Mouse (Mus musculus): ENCODE data around the gene Mafg. TPM values are rescaled to one million over a fixed set of nuclear protein-coding genes. Genes with fewer than 3 reads are reported as not detected.
A peak's percentile ranks its signal among the peaks of the same experiment; 100 is the strongest.

The Mafg gene
- polyA plus RNA-seq, 1 experiment from 2014 or later: 37.5 TPM

DNA sequence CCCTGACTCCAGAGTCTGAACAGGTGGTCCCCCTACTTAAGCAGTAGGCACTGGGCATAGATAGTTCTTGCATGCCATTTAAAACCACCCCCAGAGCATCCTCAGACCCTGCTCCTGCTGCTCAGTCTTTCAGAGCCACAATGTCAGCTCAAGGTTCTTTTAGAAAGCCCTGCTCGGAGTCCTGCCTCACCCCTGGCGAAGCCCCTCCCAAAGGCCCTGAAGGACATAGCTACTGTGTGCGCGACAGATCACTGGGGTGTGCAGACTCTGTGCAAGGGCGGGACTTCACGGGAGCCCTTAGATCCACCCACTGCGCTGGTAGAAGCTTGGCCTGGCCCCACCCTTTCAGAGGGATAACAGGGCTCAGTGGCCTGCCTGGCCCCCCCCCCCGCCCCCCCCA, 24.1 kb downstream of the Mafg start:
- H3K4me3 ChIP-seq (ENCODE audit: low read depth, low read length): no peak overlapping the region
- H3K9ac ChIP-seq (ENCODE audit: low read depth, low read length): peak overlapping the region; percentile 38; the same call in 1 of the 2 replicates
- 44% methylated on average over 7 of the region's 8 CpGs for WGBS
- H3K36me3 ChIP-seq (ENCODE audit: control insufficient read depth, insufficient read depth, low read length): peaks cover 31% of the 10 kb centered on the region; the same call in 1 of the 2 replicates
- H3K27me3 ChIP-seq (ENCODE audit: control insufficient read depth, insufficient read depth, low read depth, low read length): no peaks in the 10 kb centered on the region; the same call in 1 of the 2 replicates
- peaks cover 6% of the 10 kb centered on the region; the same call in 1 of the 2 replicates for H3K4me1 ChIP-seq (ENCODE audit: control insufficient read depth, insufficient read depth, low read length)
- H3K9me3 ChIP-seq (replicated peaks; ENCODE audit: control insufficient read depth, low read length, poor library complexity, severe bottlenecking): no peaks in the 10 kb centered on the region
- no peak overlapping the region for H3K4me2 ChIP-seq (ENCODE audit: low read length)
- 0 out of 2 replicates have a peak, but pooled peaks have one; percentile 36 for ATAC-seq
- no peak overlapping the region for H3K27ac ChIP-seq (ENCODE audit: low read length)

DNA sequence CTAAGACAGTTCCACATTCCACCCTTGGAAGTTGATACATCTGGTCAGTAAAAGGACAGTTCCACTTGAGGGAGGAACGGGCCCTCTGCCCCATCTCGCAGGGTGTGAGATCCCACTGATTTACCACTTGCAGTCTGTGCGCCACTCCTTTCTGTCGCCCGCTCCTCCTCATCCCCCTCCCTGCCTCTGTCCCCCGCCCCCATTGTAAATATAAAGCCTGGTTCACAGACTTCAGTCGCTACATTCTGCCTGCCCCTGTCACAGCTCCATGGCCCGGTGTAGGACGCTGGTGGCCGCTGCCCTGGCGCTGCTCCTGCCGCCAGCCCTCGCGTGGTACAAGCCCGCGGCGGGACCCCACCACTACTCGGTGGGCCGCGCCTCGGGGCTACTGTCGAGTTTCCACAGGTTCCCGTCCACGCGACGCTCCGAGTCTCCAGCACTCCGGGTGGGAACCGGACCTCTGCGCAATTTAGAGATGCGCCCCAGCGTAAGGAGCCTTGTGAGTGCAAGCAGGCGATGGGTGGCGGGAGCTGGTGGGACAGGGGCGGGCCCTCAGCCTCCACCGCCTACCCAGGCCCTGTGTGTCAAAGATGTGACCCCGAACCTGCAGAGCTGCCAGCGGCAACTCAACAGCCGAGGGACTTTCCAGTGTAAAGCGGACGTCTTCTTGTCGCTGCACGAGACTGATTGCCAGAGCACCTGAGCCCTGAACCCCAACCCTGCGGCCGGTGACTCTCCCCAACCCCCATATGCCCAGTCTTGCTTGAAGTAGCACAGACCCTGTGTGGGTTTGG, 25.0 kb downstream of the Mafg start, which contains the start of gene Npb:
TSS of gene Npb (plus strand) at position 237 of the 794 bp plus-strand sequence.
- Histone ChIP-seq H3K4me2 (ENCODE audit: low read length) (peak within 1 kb of the TSS; percentile 30; the same call in 1 of the 2 replicates), H3K4me1 (ENCODE audit: control insufficient read depth, insufficient read depth, low read length) (peaks cover 6% of the 10 kb centered on the region; the same call in 1 of the 2 replicates), H3K27me3 (ENCODE audit: control insufficient read depth, insufficient read depth, low read depth, low read length) (no peaks in the 10 kb centered on the region; the same call in 1 of the 2 replicates), H3K9ac (ENCODE audit: low read depth, low read length) (peak within 1 kb of the TSS; percentile 38; the same call in 1 of the 2 replicates), H3K4me3 (ENCODE audit: low read depth, low read length) (0 out of 2 replicates have a peak within 1 kb of the TSS, but pooled peaks have one; percentile 5), H3K27ac (ENCODE audit: low read length) (no peak within 1 kb of the TSS), H3K36me3 (ENCODE audit: control insufficient read depth, insufficient read depth, low read length) (peaks cover 30% of the 10 kb centered on the region; the same call in 1 of the 2 replicates), H3K9me3 (replicated peaks; ENCODE audit: control insufficient read depth, low read length, poor library complexity, severe bottlenecking) (no peaks in the 10 kb centered on the region)
- no peak for ATAC-seq
- 7% methylated on average over 45 of the region's 45 CpGs for WGBS

DNA sequence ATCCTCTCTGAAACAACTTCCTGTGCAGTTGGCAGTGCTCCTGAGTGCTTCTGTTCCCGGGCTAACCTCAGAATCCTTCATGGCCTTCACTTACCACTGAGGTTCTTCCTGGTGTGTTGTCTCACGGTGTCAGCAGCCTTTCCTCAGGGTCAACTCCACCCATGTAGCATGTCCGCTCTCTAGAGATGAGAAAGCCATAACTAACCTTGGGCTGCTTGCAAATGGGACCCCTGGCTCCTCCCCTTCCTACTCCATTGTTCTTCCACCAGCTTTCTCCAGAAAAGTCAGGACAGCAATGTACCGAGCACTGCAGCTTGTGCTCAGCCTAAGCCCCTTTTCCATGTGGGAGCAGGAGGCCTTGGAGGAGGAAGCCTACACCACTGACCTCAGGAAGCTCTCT, 26.6 kb downstream of the Mafg start:
- Histone ChIP-seq H3K9ac (ENCODE audit: low read depth, low read length) (no peak overlapping the region), H3K36me3 (ENCODE audit: control insufficient read depth, insufficient read depth, low read length) (peaks cover 22% of the 10 kb centered on the region; the same call in 1 of the 2 replicates), H3K27ac (ENCODE audit: low read length) (no peak overlapping the region), H3K9me3 (replicated peaks; ENCODE audit: control insufficient read depth, low read length, poor library complexity, severe bottlenecking) (no peaks in the 10 kb centered on the region), H3K4me3 (ENCODE audit: low read depth, low read length) (no peak overlapping the region), H3K27me3 (ENCODE audit: control insufficient read depth, insufficient read depth, low read depth, low read length) (no peaks in the 10 kb centered on the region; the same call in 1 of the 2 replicates), H3K4me2 (ENCODE audit: low read length) (no peak overlapping the region), H3K4me1 (ENCODE audit: control insufficient read depth, insufficient read depth, low read length) (peaks cover 6% of the 10 kb centered on the region; the same call in 1 of the 2 replicates)
- ATAC-seq: no peak
- 84% methylated on average over 4 of the region's 4 CpGs for WGBS

DNA sequence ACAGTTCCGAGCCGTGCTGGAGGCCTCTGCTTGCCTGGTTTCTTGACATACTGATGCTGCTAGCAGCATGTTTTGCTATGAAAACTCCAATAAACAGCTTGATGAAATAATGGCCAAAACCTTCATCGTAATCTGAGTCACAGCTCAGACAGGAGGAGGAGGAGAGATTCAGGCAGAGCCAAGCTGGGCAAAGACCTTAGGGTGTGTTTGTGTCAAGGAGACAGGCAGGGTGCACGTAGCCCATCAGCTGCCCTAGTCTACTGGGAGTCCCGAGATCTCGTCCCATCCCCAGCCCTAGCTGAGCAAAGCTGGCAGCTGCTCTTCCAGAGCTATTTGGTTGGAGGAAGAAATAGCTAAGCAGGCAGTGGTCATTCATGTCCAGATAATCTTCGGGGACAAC, 27.7 kb downstream of the Mafg start:
- 88% methylated on average over 7 of the region's 7 CpGs for WGBS
- no peak for ATAC-seq
- Histone ChIP-seq H3K4me2 (ENCODE audit: low read length) (no peak overlapping the region), H3K27ac (ENCODE audit: low read length) (no peak overlapping the region), H3K36me3 (ENCODE audit: control insufficient read depth, insufficient read depth, low read length) (peaks cover 17% of the 10 kb centered on the region), H3K9ac (ENCODE audit: low read depth, low read length) (no peak overlapping the region), H3K4me3 (ENCODE audit: low read depth, low read length) (no peak overlapping the region), H3K27me3 (ENCODE audit: control insufficient read depth, insufficient read depth, low read depth, low read length) (no peaks in the 10 kb centered on the region; the same call in 1 of the 2 replicates), H3K4me1 (ENCODE audit: control insufficient read depth, insufficient read depth, low read length) (peaks cover 6% of the 10 kb centered on the region; the same call in 1 of the 2 replicates), H3K9me3 (replicated peaks; ENCODE audit: control insufficient read depth, low read length, poor library complexity, severe bottlenecking) (no peaks in the 10 kb centered on the region)

DNA sequence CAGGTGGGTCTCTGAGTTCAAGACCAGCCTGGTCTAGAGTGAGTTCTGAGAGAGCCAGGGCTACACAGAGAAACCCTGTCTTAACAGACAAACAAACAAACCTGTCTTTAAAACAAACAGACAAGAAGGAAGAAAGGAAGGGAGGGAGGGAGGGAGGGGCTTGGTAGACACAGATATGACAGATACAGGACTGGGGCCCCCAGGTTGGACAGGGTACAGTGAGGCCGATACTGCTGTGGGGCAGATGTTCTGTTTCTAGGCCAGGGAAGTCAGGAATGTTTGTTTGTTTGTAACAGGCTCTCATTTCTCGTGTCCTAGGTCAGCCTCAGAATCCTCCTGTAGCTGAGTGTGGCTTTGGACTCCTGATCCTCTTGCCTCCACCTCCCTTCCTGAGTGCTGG, 29.9 kb downstream of the Mafg start:
- Histone ChIP-seq H3K27me3 (ENCODE audit: control insufficient read depth, insufficient read depth, low read depth, low read length) (no peaks in the 10 kb centered on the region), H3K36me3 (ENCODE audit: control insufficient read depth, insufficient read depth, low read length) (peaks cover 11% of the 10 kb centered on the region), H3K4me3 (ENCODE audit: low read depth, low read length) (no peak overlapping the region), H3K4me2 (ENCODE audit: low read length) (no peak overlapping the region), H3K9ac (ENCODE audit: low read depth, low read length) (no peak overlapping the region), H3K4me1 (ENCODE audit: control insufficient read depth, insufficient read depth, low read length) (peaks cover 10% of the 10 kb centered on the region), H3K27ac (ENCODE audit: low read length) (no peak overlapping the region), H3K9me3 (replicated peaks; ENCODE audit: control insufficient read depth, low read length, poor library complexity, severe bottlenecking) (no peaks in the 10 kb centered on the region)
- no peak for ATAC-seq
- WGBS: 85% methylated on average over 2 of the region's 2 CpGs

DNA sequence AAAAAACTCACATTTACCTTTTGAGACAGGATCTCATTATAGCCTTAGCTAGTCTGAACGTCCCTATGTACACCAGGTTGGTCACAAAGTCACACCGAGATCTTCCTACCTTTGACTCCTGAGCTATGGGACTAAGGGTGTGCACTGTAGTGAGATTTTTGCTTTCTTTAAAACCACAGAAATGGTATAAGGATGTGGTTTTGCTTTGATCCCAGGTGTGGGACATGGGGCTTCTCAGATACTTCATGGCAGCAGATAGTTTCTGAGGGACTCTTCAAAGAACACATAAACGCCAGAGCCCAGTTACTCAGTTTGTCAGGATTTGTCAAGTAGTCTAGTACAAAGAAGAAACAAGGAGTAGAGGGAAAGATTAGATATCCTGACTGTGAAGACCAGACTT, 32.7 kb downstream of the Mafg start:
- Histone ChIP-seq H3K9ac (ENCODE audit: low read depth, low read length) (no peak overlapping the region), H3K27ac (ENCODE audit: low read length) (no peak overlapping the region), H3K27me3 (ENCODE audit: control insufficient read depth, insufficient read depth, low read depth, low read length) (no peaks in the 10 kb centered on the region), H3K4me2 (ENCODE audit: low read length) (no peak overlapping the region), H3K4me1 (ENCODE audit: control insufficient read depth, insufficient read depth, low read length) (peaks cover 20% of the 10 kb centered on the region), H3K36me3 (ENCODE audit: control insufficient read depth, insufficient read depth, low read length) (peaks cover 18% of the 10 kb centered on the region), H3K4me3 (ENCODE audit: low read depth, low read length) (no peak overlapping the region), H3K9me3 (replicated peaks; ENCODE audit: control insufficient read depth, low read length, poor library complexity, severe bottlenecking) (no peaks in the 10 kb centered on the region)
- no peak for ATAC-seq
- 95% methylated on average over 3 of the region's 3 CpGs for WGBS

DNA sequence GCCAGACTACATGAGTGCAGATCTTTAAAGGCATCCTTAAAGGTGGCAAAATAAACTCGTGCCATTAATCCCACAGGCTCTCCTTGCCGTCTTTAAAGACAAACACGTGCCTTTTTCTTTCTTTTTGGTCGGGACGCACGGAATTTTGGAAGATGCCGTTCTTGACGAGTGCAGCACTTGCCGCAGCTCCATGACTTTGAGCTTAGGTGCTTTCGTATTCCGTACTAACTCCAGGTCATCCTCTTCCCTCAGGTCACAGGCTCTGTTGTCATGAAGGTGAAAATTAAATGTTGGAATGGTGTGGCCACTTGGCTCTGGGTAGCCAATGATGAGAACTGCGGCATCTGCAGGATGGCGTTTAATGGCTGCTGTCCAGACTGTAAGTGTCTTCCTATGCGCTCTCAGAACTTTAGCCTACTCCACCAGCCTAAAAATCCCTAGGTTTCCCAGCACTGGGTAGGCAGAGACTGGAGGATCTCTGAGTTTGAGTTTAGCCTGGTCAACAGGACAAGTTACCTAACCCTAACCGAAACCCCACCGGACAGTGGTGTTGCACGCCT, 34.3 kb downstream of the Mafg start:
- Histone ChIP-seq H3K4me2 (ENCODE audit: low read length) (peak overlapping the region; percentile 90), H3K9me3 (replicated peaks; ENCODE audit: control insufficient read depth, low read length, poor library complexity, severe bottlenecking) (no peaks in the 10 kb centered on the region), H3K27me3 (ENCODE audit: control insufficient read depth, insufficient read depth, low read depth, low read length) (no peaks in the 10 kb centered on the region), H3K4me1 (ENCODE audit: control insufficient read depth, insufficient read depth, low read length) (peaks cover 20% of the 10 kb centered on the region), H3K4me3 (ENCODE audit: low read depth, low read length) (peak overlapping the region; percentile 71), H3K36me3 (ENCODE audit: control insufficient read depth, insufficient read depth, low read length) (peaks cover 23% of the 10 kb centered on the region), H3K27ac (ENCODE audit: low read length) (peak overlapping the region; percentile 88), H3K9ac (ENCODE audit: low read depth, low read length) (peak overlapping the region; percentile 97)
- 49% methylated on average over 17 of the region's 17 CpGs for WGBS
- ATAC-seq: no peak

DNA sequence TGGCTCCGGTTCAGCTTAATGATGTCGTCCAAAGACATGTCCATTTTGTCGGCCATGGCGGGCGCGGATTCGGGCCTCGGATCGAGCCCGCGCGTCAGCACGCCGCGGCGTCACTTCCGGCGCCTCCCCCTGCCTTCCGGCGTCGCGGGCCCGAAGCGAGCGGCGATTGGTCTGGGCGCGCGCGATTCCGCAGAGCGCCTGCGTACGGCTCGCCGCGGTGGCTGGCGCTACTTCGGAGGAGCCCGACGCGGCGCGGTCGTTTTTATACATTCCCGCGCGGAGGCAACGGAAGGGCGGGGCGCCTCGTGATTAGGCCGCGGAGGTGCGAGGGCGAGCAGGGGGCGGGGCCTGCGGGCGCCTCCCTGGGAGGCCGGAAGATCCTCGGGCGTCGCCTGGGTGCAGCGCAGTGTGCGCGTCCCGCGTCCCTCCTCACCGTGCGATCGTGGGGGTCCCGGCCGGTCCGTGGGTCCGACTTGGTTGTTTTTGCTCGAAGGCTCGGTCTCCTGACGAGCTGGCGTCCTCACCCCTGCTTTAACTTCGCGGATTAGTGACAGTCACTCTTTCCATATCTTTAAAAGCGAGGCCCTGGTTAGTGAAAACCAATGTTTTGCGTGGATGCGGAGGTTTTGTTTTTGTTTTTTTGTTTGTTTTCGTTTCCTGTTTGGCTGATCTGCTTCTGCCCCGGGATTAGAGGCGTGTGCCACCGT, 35.0 kb downstream of the Mafg start, which contains the start of the genes Alyref and Anapc11:
TSS of gene Alyref (minus strand) at position 83 of the 707 bp plus-strand sequence.
TSS of gene Anapc11 (plus strand) at position 139 of the 707 bp plus-strand sequence.
- Histone ChIP-seq H3K4me2 (ENCODE audit: low read length) (peak within 1 kb of the TSS; percentile 92), H3K4me1 (ENCODE audit: control insufficient read depth, insufficient read depth, low read length) (peaks cover 20% of the 10 kb centered on the region), H3K9ac (ENCODE audit: low read depth, low read length) (peak within 1 kb of the TSS; percentile 97), H3K4me3 (ENCODE audit: low read depth, low read length) (peak within 1 kb of the TSS; percentile 71), H3K36me3 (ENCODE audit: control insufficient read depth, insufficient read depth, low read length) (peaks cover 29% of the 10 kb centered on the region), H3K9me3 (replicated peaks; ENCODE audit: control insufficient read depth, low read length, poor library complexity, severe bottlenecking) (no peaks in the 10 kb centered on the region), H3K27me3 (ENCODE audit: control insufficient read depth, insufficient read depth, low read depth, low read length) (no peaks in the 10 kb centered on the region), H3K27ac (ENCODE audit: low read length) (peak within 1 kb of the TSS; percentile 88)
- ATAC-seq: peak; percentile 97
- WGBS: under 1% methylated on average over 88 of the region's 88 CpGs
